Mouse (Mus musculus): ENCODE data around the gene Olfr834.

The Olfr834 gene

DNA sequence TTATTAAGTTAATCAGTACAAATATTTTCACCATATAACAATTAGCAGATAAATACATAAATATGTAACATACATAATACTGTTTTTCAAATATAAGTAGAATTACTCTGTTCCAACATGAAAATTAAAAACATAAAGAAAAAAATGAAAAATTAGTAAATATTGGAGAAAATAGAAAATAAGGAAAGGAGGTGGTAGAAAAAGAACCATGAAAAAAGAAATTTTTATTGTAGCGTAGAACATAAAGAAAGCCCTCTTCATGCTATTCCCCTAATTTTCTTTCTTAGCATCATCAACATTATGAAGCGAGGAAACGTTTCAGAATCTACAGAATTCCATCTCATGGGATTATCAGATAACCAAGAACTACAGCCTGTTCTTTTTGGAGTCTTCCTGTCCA lies at the start of gene Olfr834:
TSS of gene Olfr834 (plus strand) at position 301 of the 400 bp plus-strand sequence.
- no peak for DNase-seq (ENCODE audit: low read depth, low spot score)

GRCm38 (mm10) chr9:18962021-18962420 lies 25.8 kb upstream of the Olfr834 start:
- DNase-seq (ENCODE audit: low read depth, low spot score) = no peak

DNA sequence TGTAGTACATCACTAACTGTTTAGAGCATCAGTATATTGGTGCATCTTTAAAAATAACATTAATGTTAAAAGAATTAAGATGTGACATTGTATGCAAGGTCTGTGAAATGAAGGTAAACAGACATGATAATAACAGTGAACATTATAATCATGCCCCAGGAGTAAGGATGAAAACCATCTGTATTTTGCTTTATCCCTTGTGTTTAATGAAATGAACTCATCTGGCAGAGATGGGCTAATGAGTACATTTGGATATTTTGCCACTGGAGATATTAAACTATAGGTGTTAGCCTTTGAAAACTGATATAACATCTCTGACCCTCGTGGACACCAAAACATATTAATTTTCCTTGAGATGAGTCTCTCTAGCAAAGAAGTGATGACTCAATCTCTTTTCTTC lies 44.6 kb downstream of the Olfr834 start, which contains the start of gene Olfr835:
TSS of gene Olfr835 (plus strand) at position 301 of the 400 bp plus-strand sequence.
- no peak for DNase-seq (ENCODE audit: low read depth, low spot score)
